Mouse (Mus musculus) lung, postnatal 0 days (tissue): Measurements from ENCODE around the gene Cpa5. TPM values are rescaled to one million over a fixed set of nuclear protein-coding genes. Genes with fewer than 3 reads are reported as not detected.

ENCODE experiments used
- ATAC-seq: fragments of 200-750 bp; cut with Nextera tagmentation; 2 replicates; pipeline ENCODE4 v1.8.0; 2017; ENCODE audit warnings: moderate library complexity
- DNase-seq: peaks from one replicate; pipeline ENCODE4 v3.0.0-alpha.2; 2016; ENCODE audit warnings: low spot score
- H3K27ac ChIP-seq: fragments of 300-500 bp; sonication (generic); 2 replicates; pipeline ENCODE4 v1.5.1; 2014; ENCODE audit warnings: antibody characterized with exemption, mild to moderate bottlenecking, low read length, mixed read lengths
- H3K27me3 ChIP-seq: fragments of 300-500 bp; sonication (generic); replicated peaks from 2 replicates; pipeline ENCODE4 v1.6.1; 2014; ENCODE audit warnings: low read length, mixed read lengths; ENCODE audit not compliant: insufficient read depth
- H3K36me3 ChIP-seq: fragments of 300-500 bp; sonication (generic); 2 replicates; pipeline ENCODE4 v1.6.1; 2014; ENCODE audit warnings: low read length, mixed read lengths; ENCODE audit not compliant: insufficient read depth
- H3K4me1 ChIP-seq: fragments of 300-500 bp; sonication (generic); 2 replicates; pipeline ENCODE4 v1.6.1; 2014; ENCODE audit warnings: antibody characterized with exemption, low read depth, low read length, mixed read lengths; ENCODE audit not compliant: insufficient read depth
- H3K4me2 ChIP-seq: fragments of 300-500 bp; sonication (generic); replicated peaks from 2 replicates; pipeline ENCODE4 v1.6.1; 2014; ENCODE audit warnings: low read depth, mild to moderate bottlenecking, low read length, moderate library complexity, mixed read lengths
- H3K4me3 ChIP-seq: fragments of 300-500 bp; sonication (generic); 2 replicates; pipeline ENCODE4 v1.5.1; 2014; ENCODE audit warnings: low read depth, low read length
- H3K9ac ChIP-seq: fragments of 300-500 bp; sonication (generic); replicated peaks from 2 replicates; pipeline ENCODE4 v1.6.1; 2014; ENCODE audit warnings: low read depth, mild to moderate bottlenecking
- H3K9me3 ChIP-seq: fragments of 300-500 bp; sonication (generic); 2 replicates; pipeline ENCODE4 v1.6.1; 2016; ENCODE audit warnings: low read length, mixed read lengths
- CTCF ChIP-seq: IDR thresholded peaks from 2 replicates; pipeline ENCODE4 v1.5.1; 2016; ENCODE audit warnings: antibody characterized with exemption, mild to moderate bottlenecking
- EP300 ChIP-seq: IDR thresholded peaks from 2 replicates; pipeline ENCODE4 v1.6.1; 2016; ENCODE audit warnings: antibody characterized with exemption, mild to moderate bottlenecking, control low read depth
- WGBS: fragments of 180-500 bp; shearing (Covaris S2); extraction: QIAGEN DNeasy Blood & Tissue Kit; methylation state at CpG from one replicate; pipeline ENCODE4 v1.1.7; 2014; 5-methylcytosine and 5-hydroxymethylcytosine counted together
- polyA plus RNA-seq: library from polyadenylated mRNA; unstranded; fragments of >200 nt; fragmentation: Nextera tagmentation; extraction: Ambion mirVana; gene quantifications from 2 replicates; pipeline ENCODE4 v1.2.1, GENCODE M21; 2015

The Cpa5 gene
- polyA plus RNA-seq, 1 experiment from 2014 or later, result not detected

DNA sequence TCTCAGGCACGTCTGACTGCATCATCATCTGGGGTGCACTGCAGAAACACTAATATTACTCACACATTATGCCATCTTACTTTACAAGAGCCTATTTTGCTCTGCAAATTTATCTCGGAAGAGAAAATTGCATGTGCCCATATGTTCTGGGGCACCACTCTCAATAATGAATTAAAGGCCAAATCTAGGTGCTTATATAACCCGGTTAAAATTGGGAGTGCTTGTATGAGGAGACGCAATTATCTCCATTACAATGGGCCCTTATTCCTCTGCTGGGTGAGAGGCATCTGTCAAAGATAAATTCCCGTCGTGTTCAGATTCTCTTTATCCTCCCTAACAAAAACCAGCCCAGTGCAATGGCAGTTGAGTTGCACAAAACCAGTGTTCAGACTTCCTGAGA lies 54.0 kb downstream of the Cpa5 start:
- WGBS, result 52% methylated on average over 6 of the region's 6 CpGs
- no peak for ATAC-seq

DNA sequence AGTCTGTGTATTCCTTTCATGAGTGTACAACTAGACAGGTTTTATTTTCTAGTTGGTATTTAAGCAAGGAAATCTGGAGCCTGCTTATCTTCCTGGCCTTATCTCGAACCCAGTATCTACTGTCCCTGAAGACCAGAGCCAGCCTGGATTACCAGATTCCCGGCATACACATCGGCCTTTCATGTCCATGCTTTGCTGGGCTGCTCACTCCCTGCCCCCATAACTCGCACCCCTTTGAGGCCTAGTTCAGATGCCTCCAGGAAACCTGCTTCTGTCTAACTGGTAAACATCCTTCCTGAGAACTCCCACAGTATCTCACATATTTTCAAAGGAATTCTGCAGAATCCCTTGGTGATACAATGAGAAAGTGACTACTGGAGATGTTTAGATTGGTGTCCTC lies 54.5 kb downstream of the Cpa5 start:
- no peak for TF ChIP-seq CTCF
- ATAC-seq, result no peak; the same call in 1 of the 2 replicates
- Histone ChIP-seq H3K36me3 (no peaks in the 10 kb centered on the region), H3K27me3 (no peaks in the 10 kb centered on the region), H3K9me3 (no peaks in the 10 kb centered on the region), H3K4me1 (peaks cover 8% of the 10 kb centered on the region; the same call in 1 of the 2 replicates), H3K4me2 (no peak overlapping the region), H3K27ac (peak overlapping the region; percentile 33; the same call in 1 of the 2 replicates), H3K9ac (no peak overlapping the region), H3K4me3 (no peak overlapping the region)
- 21% methylated on average over 4 of the region's 4 CpGs for WGBS
- DNase-seq, result peak; percentile 11

More for the DNA sequence above, 54.0 kb downstream of the Cpa5 start:
- no peak for TF ChIP-seq CTCF
- no peak for TF ChIP-seq EP300
- no peak overlapping the region for H3K9ac ChIP-seq
- H3K4me1 ChIP-seq, result peaks cover 8% of the 10 kb centered on the region; the same call in 1 of the 2 replicates
- no peaks in the 10 kb centered on the region for H3K9me3 ChIP-seq
- H3K27ac ChIP-seq, result peak overlapping the region; percentile 33; the same call in 1 of the 2 replicates
- no peaks in the 10 kb centered on the region for H3K27me3 ChIP-seq
- no peak overlapping the region for H3K4me3 ChIP-seq
- no peaks in the 10 kb centered on the region for H3K36me3 ChIP-seq
- no peak overlapping the region for H3K4me2 ChIP-seq
- DNase-seq, result no peak

DNA sequence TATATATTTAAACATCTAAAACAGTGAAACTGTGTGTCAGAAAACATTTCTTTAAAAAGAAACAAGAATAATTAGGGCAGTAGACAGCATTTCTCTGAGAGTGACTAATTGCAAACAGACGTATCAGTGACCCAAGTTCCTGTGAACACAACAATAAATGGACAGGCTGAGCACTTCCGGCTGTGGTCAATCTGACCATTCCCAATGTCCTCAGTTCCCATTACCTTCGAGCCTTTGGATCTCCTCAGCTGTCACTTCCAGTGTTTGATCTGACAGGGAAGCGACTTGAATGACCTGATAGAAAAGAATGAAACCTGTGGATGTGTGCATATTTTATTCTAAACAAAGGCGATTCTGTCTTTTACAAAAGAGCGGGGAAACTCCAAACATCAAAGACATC lies 55.2 kb downstream of the Cpa5 start:
- ATAC-seq, result no peak
- no peaks in the 10 kb centered on the region for H3K36me3 ChIP-seq
- WGBS, result 50% methylated on average over 6 of the region's 6 CpGs
- TF ChIP-seq CTCF (no peak), EP300 (no peak)
- H3K4me1 ChIP-seq, result peaks cover 8% of the 10 kb centered on the region; the same call in 1 of the 2 replicates
- H3K4me2 ChIP-seq, result no peak overlapping the region
- no peaks in the 10 kb centered on the region for H3K27me3 ChIP-seq
- H3K4me3 ChIP-seq, result no peak overlapping the region
- H3K9me3 ChIP-seq, result no peaks in the 10 kb centered on the region
- H3K9ac ChIP-seq, result no peak overlapping the region
- no peak for DNase-seq
- H3K27ac ChIP-seq, result 0 out of 2 replicates have a peak overlapping the region, but pooled peaks have one; percentile 17

DNA sequence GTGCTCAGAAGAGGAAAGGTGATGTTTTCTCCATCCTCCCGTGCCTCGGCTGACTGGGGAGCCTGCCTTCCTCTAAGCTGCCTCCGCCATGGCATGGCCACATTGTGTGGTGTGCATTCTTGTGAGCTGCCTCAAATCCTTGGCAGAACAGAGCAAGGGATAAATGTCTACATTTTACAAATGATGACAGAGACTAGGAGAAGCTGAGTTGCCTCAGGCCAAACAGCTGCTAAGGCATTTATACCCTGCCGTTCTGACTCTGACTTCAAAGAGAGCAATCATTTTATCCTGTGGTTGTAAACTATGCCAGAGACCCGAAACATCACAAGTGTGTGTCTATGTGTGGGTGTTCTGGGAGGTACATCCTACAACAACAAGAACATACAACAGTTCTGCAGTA lies 56.8 kb downstream of the Cpa5 start:
- Histone ChIP-seq H3K4me2 (no peak overlapping the region), H3K4me3 (no peak overlapping the region), H3K4me1 (peaks cover 8% of the 10 kb centered on the region; the same call in 1 of the 2 replicates), H3K27me3 (no peaks in the 10 kb centered on the region), H3K9ac (no peak overlapping the region), H3K36me3 (no peaks in the 10 kb centered on the region), H3K9me3 (no peaks in the 10 kb centered on the region), H3K27ac (no peak overlapping the region)
- DNase-seq (no peak), ATAC-seq (no peak)
- no peak for TF ChIP-seq EP300
- TF ChIP-seq CTCF, result no peak
- WGBS, result 62% methylated on average over 5 of the region's 5 CpGs

DNA sequence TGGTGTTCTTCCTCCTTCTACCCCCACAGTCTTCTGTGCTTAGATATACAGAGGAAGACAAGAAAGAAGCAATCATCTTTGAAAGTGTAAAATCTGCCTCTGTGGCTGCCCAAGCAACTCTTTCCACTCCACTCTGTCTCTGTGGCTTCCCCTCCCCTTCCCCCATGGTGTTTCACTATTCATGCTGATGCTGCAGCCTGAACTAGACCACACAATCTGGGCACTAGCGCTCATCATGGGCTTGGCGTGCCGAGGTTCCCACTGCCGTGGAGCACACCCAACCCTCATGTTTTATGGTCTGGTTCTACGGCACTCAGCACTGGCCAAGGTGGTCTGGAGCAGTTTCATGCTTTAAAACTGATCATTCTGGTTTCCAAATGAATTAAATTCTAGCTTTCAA lies 60.9 kb downstream of the Cpa5 start:
- Histone ChIP-seq H3K27me3 (no peaks in the 10 kb centered on the region), H3K4me2 (no peak overlapping the region), H3K4me3 (no peak overlapping the region), H3K27ac (no peak overlapping the region), H3K4me1 (peaks cover 4% of the 10 kb centered on the region; the same call in 1 of the 2 replicates), H3K9ac (no peak overlapping the region), H3K36me3 (no peaks in the 10 kb centered on the region), H3K9me3 (no peaks in the 10 kb centered on the region)
- DNase-seq (no peak), ATAC-seq (no peak)
- WGBS, result 78% methylated on average over 5 of the region's 5 CpGs
- TF ChIP-seq CTCF (no peak), EP300 (no peak)

DNA sequence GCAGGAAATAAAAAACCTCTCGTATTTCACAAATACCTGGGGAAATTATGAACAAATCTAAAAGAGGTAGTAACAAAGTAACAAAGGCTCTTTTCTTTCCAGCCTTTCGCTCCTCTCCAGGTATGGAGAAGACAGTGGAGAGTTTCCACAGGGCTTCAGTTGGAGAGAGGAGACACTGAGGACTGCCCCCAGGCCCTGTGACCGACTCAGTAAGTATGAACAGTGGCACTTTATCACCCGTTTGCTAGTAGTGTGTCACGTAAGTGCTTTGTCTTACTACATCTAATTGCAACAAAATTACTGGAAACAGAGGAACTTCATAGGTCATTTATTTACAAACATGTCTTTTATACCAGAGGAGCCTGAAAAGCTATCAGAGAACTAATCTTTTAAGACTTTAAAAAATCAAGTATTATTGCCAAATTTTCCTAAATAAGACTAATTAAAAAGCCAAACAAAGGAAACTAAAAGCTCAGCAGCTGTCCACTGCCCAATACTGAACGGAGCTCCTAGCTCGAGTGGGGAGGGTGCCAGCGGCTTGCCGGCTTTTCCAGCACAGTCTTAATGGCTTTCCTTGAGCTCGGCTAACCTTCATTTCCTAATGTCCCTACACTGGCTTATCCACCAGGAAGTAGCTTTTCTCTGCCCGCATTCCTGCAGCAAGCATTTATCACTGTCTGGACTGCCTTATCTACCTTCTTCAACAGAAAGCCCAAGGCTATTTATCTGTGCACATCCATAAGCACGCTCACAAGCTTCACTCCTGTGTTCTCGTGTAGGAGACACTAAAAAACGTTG lies 63.2 kb downstream of the Cpa5 start:
- peaks cover 4% of the 10 kb centered on the region; the same call in 1 of the 2 replicates for H3K4me1 ChIP-seq
- DNase-seq, result peak; percentile 68
- peak; percentile 71 for ATAC-seq

More for the DNA sequence above, 63.2 kb downstream of the Cpa5 start:
- H3K9ac ChIP-seq, result no peak overlapping the region
- H3K27ac ChIP-seq, result peak overlapping the region; percentile 51
- H3K4me3 ChIP-seq, result 0 out of 2 replicates have a peak overlapping the region, but pooled peaks have one; percentile 6
- whole genome bisulfite sequencing, result 15% methylated on average over 14 of the region's 14 CpGs
- no peaks in the 10 kb centered on the region for H3K27me3 ChIP-seq
- H3K9me3 ChIP-seq, result no peaks in the 10 kb centered on the region
- TF ChIP-seq CTCF (no peak), EP300 (0 out of 2 replicates have a peak, but pooled peaks have one; percentile 33)
- no peaks in the 10 kb centered on the region for H3K36me3 ChIP-seq
- H3K4me2 ChIP-seq, result peak overlapping the region; percentile 38; the same call in 1 of the 2 replicates
